ENCODE assay signal across 9 mouse cellular contexts in genomic region chr4:146610774-146611400, GRCm38 (mm10). TPM values are rescaled to one million over a fixed set of nuclear protein-coding genes. Genes with fewer than 3 reads are reported as not detected.
DNase-seq lines count a peak whose midpoint lies in the region; ATAC-seq and TF ChIP-seq lines count a peak whose summit lies in the region.
"Not testable (repeated sequence)": the region's sequence is repeated elsewhere in the genome, so short reads cannot be mapped to it uniquely, and the experiment has no call there.
"Had no signal": no experiment of that assay in that cellular context is flagged by ENCODE, and none has a peak within 500 bp of the region (broad histone marks: within the 10 kb centered on the region; RNA-seq: fewer than 3 reads in every experiment).

Gene Zfp993 (plus strand): TSS chr4:146610961.

- intact Hi-C loops in heart, postnatal 10 days (cut with DNase I), result not testable (repeated sequence)

- TF ChIP-seq POLR2A in bone marrow, adult 2 months (IDR thresholded peaks at IDR 0.05; ENCODE audit: borderline replicate concordance, control insufficient read depth, low read depth, low read length); testis, adult 2 months (IDR thresholded peaks at IDR 0.05; ENCODE audit: control insufficient read depth, low read depth, low read length): not testable (repeated sequence)

- not testable (repeated sequence) for H3K4me2 ChIP-seq in intestine, embryonic 16.5 days (ENCODE audit: low read depth, low read length); liver, embryonic 14.5 days (ENCODE audit: low read depth)

- not testable (repeated sequence) for H3K4me3 ChIP-seq in bone marrow, adult 2 months (replicated peaks; ENCODE audit: control insufficient read depth, low read depth, low read length); intestine, embryonic 16.5 days (ENCODE audit: low read length); liver, embryonic 14.5 days (ENCODE audit: insufficient read depth in 1 of 2, low read depth in 2 of 2, low read length in 2 of 2); testis, adult 2 months (ENCODE audit: control insufficient read depth, low read depth, low read length)

- peak; percentile 67 for ATAC-seq in CD4-positive, CD25-positive, alpha-beta regulatory T cell, adult 4 months
- peak; percentile 60; the same call in 1 of the 2 replicates for ATAC-seq in erythroblast, adult 5-6 weeks (replicated peaks; ENCODE audit: low FRiP score, poor library complexity, severe bottlenecking)
- ATAC-seq in intestine, embryonic 16.5 days, result peak; percentile 65; the same call in 1 of the 2 replicates
- ATAC-seq in liver, embryonic 14.5 days (ENCODE audit: insufficient read depth), result peak; percentile 53
- peak; percentile 98 for ATAC-seq in megakaryocyte progenitor cell, adult 5-6 weeks (replicated peaks; ENCODE audit: poor library complexity)

- H3K27me3 ChIP-seq in intestine, embryonic 16.5 days (replicated peaks; ENCODE audit: control insufficient read depth, insufficient read depth, low read length); liver, embryonic 14.5 days (ENCODE audit: control insufficient read depth, insufficient read depth, low read length); testis, adult 2 months (ENCODE audit: control insufficient read depth, insufficient read depth, low read length): not testable (repeated sequence)

- not testable (repeated sequence) for TF ChIP-seq EP300 in liver, embryonic 14.5 days (IDR thresholded peaks at IDR 0.05; ENCODE audit: low read depth)

- H3K36me3 ChIP-seq in intestine, embryonic 16.5 days (ENCODE audit: control insufficient read depth, insufficient read depth, low read length); liver, embryonic 14.5 days (replicated peaks; ENCODE audit: control insufficient read depth, insufficient read depth, low read depth); testis, adult 2 months (ENCODE audit: control insufficient read depth, insufficient read depth, low read length): not testable (repeated sequence)

- not testable (repeated sequence) for TF ChIP-seq CTCF in bone marrow, adult 2 months (IDR thresholded peaks at IDR 0.05; ENCODE audit: control insufficient read depth, insufficient read depth, low read length); liver, embryonic 14.5 days (IDR thresholded peaks at IDR 0.05; ENCODE audit: low read depth); testis, adult 2 months (IDR thresholded peaks at IDR 0.05; ENCODE audit: control insufficient read depth, insufficient read depth, insufficient replicate concordance, low read depth, low read length)

- H3K4me1 ChIP-seq in bone marrow, adult 2 months (ENCODE audit: control insufficient read depth, insufficient read depth, low read length); intestine, embryonic 16.5 days (ENCODE audit: control insufficient read depth, insufficient read depth, low read length); liver, embryonic 14.5 days (replicated peaks; ENCODE audit: control insufficient read depth in 2 of 2, insufficient read depth in 2 of 2, low read length in 1 of 2); testis, adult 2 months (ENCODE audit: control insufficient read depth, insufficient read depth, low read length): not testable (repeated sequence)

- not testable (repeated sequence) for H3K9ac ChIP-seq in intestine, embryonic 16.5 days (ENCODE audit: low read depth, low read length); liver, embryonic 14.5 days (replicated peaks)

- no CpG with 5 or more reads among the region's 14 CpGs for WGBS in bone marrow, adult 2 months
- WGBS in intestine, embryonic 16.5 days, result no CpG with 5 or more reads among the region's 14 CpGs
- no CpG with 5 or more reads among the region's 14 CpGs for WGBS in liver, embryonic 14.5 days (ENCODE audit: insufficient replicate concordance)

- not testable (repeated sequence) for H3K27ac ChIP-seq in bone marrow, adult 2 months (ENCODE audit: control insufficient read depth, insufficient read depth, low read depth, low read length, poor library complexity); intestine, embryonic 16.5 days (ENCODE audit: low read length); liver, embryonic 14.5 days; testis, adult 2 months (ENCODE audit: control insufficient read depth, insufficient read depth, low read depth, low read length)

- DNase-seq in heart, postnatal 10 days; liver, embryonic 14.5 days (ENCODE audit: low read depth in 3 of 3, low spot score in 3 of 3): not testable (repeated sequence)

- not testable (repeated sequence) for H3K9me3 ChIP-seq in intestine, embryonic 16.5 days (ENCODE audit: control insufficient read depth, low read length); liver, embryonic 14.5 days (ENCODE audit: control insufficient read depth, low read length)

RNA-seq across cellular contexts. Expression of gene Zfp993, which starts in this region (rescaled TPM):
- polyA plus RNA-seq in CD4-positive, CD25-positive, alpha-beta regulatory T cell, adult 4 months (2017; shearing (Covaris generic)), result 10 to 100 TPM in 1 of 2 experiments, 1 to 10 TPM in 1; 6.0 to 10.8 TPM
- polyA plus RNA-seq in bone marrow, adult 2 months (2011; ENCODE audit: insufficient read depth, insufficient read length, low replicate concordance, missing spikeins), result 13.7 TPM in 1 of 2 replicates, not detected in the other
- 5.4 and 53.4 TPM in 2 replicates for total RNA-seq in erythroblast, adult 5-6 weeks (2015; ENCODE audit: low replicate concordance)
- total RNA-seq in erythroblast, adult 5-6 weeks (2017; ENCODE audit: low replicate concordance), result 6.5 TPM in 1 of 2 replicates, not detected in the other
- 10 to 100 TPM; 11.3 to 11.7 TPM for total RNA-seq in heart, postnatal 10 days (2021)
- polyA plus RNA-seq in intestine, embryonic 16.5 days (2015; fragmentation: Nextera tagmentation; extraction: Ambion mirVana), result 5.7 and 6.4 TPM in 2 replicates
- 1.4 and 1.5 TPM in 2 replicates for polyA plus RNA-seq in liver, embryonic 14.5 days (2012; rRNA removed)
- polyA plus RNA-seq in liver, embryonic 14.5 days (2014; fragmentation: Nextera tagmentation; extraction: Ambion mirVana), result 0.98 and 1.6 TPM in 2 replicates
- total RNA-seq in megakaryocyte progenitor cell, adult 5-6 weeks (2015), result 54.2 and 86.1 TPM in 2 replicates
- 25.3 and 28.9 TPM in 2 replicates for total RNA-seq in megakaryocyte progenitor cell, adult 5-6 weeks (2017)
- 16.1 and 26.0 TPM in 2 replicates for polyA plus RNA-seq in testis, adult 2 months (2012; rRNA removed)
- polyA plus RNA-seq: erythroblast, embryonic 14.5 days had no signal
